Mouse (Mus musculus): Measurements from ENCODE around the gene Mfap4. TPM values are rescaled to one million over a fixed set of nuclear protein-coding genes. Genes with fewer than 3 reads are reported as not detected.

Gene Mfap4
- polyA plus RNA-seq, 1 experiment from 2014 or later, result 428 TPM

DNA sequence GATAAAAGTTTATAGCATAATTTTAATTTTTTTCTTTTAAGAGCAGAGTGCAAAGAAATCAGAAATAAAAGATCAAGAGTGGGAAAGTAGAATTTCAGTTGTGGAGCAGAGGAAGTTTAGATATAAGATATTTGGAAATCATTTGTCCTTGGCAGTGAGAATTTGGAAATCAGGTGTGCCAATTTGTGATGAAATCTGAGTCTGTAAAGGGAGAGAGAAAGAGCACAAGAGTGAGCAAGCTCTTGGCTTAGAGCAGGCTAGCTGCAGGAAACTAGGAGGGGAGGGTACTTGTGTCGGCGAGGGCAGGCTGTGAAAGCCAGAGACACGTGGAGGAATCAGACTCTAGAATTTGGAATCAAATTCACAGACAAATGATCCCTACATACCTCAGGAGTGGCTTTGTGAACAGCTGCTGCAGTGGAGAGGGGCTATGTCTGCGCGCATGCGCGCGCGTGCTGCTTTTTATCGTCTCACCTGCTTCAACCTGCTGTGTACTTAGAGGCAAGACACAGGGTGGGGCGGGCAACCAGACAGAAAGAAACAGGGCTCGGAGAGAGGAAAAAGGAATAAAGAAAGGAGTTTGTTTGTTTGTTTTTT, 8.3 kb upstream of the Mfap4 start:
- no peaks in the 10 kb centered on the region for H3K36me3 ChIP-seq (ENCODE audit: control insufficient read depth, insufficient read depth, low read length)
- H3K4me3 ChIP-seq (ENCODE audit: low read depth, low read length), result peak overlapping the region; percentile 6
- DNase-seq (ENCODE audit: low spot score), result peak; percentile 80
- 37% methylated on average over 12 of the region's 12 CpGs for WGBS
- peak overlapping the region; percentile 43 for H3K4me2 ChIP-seq (ENCODE audit: low read depth, low read length)
- peaks cover 17% of the 10 kb centered on the region for H3K4me1 ChIP-seq (ENCODE audit: control insufficient read depth, insufficient read depth, low read length)
- ATAC-seq (ENCODE audit: low read depth), result peak; percentile 87
- 0 out of 2 replicates have a peak overlapping the region, but pooled peaks have one; percentile 15 for H3K9ac ChIP-seq (ENCODE audit: low read depth, low read length)
- H3K27ac ChIP-seq (replicated peaks; ENCODE audit: low read depth, low read length), result peak overlapping the region; percentile 44; the same call in 1 of the 2 replicates
- H3K9me3 ChIP-seq (ENCODE audit: control insufficient read depth, low read length), result no peaks in the 10 kb centered on the region
- no peaks in the 10 kb centered on the region for H3K27me3 ChIP-seq (replicated peaks; ENCODE audit: control insufficient read depth, insufficient read depth, low read length)

DNA sequence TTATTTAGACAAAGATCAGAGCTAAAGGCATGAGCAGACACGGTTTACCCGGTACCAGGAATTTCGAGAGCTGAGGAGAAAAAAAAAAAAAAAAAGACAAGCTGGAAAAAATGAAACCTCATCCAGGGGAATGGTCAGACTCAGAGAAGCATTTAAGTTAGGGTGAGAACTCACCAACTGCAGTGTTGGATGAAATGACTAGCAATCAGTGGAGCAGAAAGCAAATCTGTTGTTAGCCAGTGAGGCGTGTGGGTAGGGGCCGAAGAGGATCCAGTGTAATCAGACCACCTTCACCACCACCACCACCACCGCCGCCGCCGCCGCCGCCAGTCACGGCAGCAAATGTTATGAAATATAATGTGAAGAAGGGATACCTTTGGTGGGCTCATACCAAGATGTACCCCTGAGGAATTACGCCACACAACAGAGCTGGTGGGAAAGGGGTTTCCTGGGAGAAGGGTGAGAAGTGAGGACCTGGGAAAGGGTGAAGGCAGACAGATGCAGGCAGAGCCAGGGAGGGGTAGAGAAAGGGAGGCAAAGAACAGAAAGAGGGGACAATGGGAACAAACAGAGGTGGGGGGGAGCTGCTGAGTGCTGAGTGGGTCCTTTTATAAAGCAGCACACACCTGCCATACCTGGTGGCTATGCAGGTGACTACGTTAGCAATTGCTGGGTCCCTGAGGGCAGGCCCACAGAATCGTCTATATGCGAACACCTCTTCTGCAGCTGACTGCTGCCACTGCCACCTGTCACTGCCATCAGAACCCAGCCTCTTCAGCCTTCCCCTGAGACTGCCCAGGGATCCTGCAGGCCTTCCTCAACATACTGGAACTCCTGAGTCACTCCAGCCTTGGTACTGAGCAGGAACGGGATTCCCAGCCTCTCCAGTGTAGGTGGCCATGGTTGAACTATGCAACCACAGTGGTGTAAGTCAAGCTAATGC, 7.4 kb upstream of the Mfap4 start:
- H3K4me2 ChIP-seq (ENCODE audit: low read depth, low read length), result peak overlapping the region; percentile 43
- H3K27ac ChIP-seq (replicated peaks; ENCODE audit: low read depth, low read length), result peak overlapping the region; percentile 44
- WGBS, result 56% methylated on average over 17 of the region's 17 CpGs
- peak; percentile 41 for DNase-seq (ENCODE audit: low spot score)
- H3K4me3 ChIP-seq (ENCODE audit: low read depth, low read length), result peak overlapping the region; percentile 6; the same call in 1 of the 2 replicates
- H3K27me3 ChIP-seq (replicated peaks; ENCODE audit: control insufficient read depth, insufficient read depth, low read length), result no peaks in the 10 kb centered on the region
- ATAC-seq (ENCODE audit: low read depth), result 0 out of 2 replicates have a peak, but pooled peaks have one; percentile 27
- 0 out of 2 replicates have a peak overlapping the region, but pooled peaks have one; percentile 15 for H3K9ac ChIP-seq (ENCODE audit: low read depth, low read length)
- H3K36me3 ChIP-seq (ENCODE audit: control insufficient read depth, insufficient read depth, low read length), result no peaks in the 10 kb centered on the region
- no peaks in the 10 kb centered on the region for H3K9me3 ChIP-seq (ENCODE audit: control insufficient read depth, low read length)
- H3K4me1 ChIP-seq (ENCODE audit: control insufficient read depth, insufficient read depth, low read length), result peaks cover 17% of the 10 kb centered on the region

DNA sequence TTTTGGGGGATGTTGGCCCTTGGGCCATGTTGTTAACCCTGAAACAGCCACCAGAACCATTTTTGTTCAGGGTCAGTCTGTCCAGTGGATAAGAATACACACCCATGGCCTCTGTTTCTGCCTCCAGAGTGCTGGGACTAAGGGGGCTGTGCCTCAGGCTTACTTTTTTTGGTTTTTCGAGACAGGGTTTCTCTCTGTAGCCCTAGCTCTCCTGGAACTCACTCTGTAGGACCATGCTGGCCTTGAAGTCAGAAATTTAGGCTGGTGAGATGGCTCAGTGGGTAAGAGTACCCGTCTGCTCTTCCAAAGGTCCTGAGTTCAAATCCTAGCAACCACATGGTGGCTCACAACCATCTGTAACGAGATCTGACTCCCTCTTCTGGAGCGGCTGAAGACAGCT, 6.4 kb upstream of the Mfap4 start:
- ATAC-seq (ENCODE audit: low read depth), result no peak
- 89% methylated on average over 4 of the region's 4 CpGs for WGBS
- H3K4me1 ChIP-seq (ENCODE audit: control insufficient read depth, insufficient read depth, low read length), result peaks cover 25% of the 10 kb centered on the region
- H3K36me3 ChIP-seq (ENCODE audit: control insufficient read depth, insufficient read depth, low read length), result no peaks in the 10 kb centered on the region
- H3K4me2 ChIP-seq (ENCODE audit: low read depth, low read length), result no peak overlapping the region
- H3K4me3 ChIP-seq (ENCODE audit: low read depth, low read length), result no peak overlapping the region
- H3K9me3 ChIP-seq (ENCODE audit: control insufficient read depth, low read length), result no peaks in the 10 kb centered on the region
- H3K27me3 ChIP-seq (replicated peaks; ENCODE audit: control insufficient read depth, insufficient read depth, low read length), result no peaks in the 10 kb centered on the region
- H3K9ac ChIP-seq (ENCODE audit: low read depth, low read length), result no peak overlapping the region
- H3K27ac ChIP-seq (replicated peaks; ENCODE audit: low read depth, low read length), result no peak overlapping the region
- no peak for DNase-seq (ENCODE audit: low spot score)

DNA sequence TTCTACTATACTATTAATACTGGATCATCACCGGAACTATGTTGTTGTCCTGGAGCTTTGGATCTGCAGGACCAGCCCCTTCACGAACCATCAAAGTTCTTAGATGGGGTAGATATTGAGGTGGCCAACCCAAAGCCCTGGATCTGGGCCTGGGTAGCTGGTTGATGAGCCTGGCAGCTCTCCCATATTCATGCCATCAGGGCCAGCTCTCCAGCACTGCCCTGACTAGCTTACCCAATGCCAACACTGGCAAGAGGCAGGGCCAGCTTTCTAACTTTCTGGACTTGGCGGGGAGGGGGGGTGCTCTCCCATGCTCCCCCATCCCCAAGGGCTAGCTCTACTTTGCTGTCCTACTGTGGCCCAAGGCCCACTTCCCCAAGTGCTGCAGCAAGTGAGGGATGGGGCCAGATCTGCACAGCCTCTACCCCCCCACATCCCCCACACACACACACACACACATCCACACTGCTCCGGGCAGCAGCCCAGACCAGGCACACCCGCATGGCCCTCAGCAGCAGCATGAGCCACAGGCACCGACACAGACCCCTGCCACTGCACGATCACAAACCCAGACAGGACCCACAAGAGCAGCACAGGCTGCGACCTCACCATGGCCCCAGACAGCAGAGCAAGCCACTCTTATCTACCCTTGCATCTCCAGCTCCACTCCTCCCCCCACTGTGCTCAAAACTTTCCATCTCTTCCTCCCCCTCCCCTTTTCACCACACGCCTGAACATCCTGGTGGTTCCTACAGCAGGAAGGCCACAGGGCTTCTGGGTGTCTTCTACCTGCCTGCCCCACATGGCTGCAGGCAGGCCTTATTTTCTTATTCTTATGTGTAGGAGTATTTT, 3.8 kb upstream of the Mfap4 start:
- Histone ChIP-seq H3K27me3 (replicated peaks; ENCODE audit: control insufficient read depth, insufficient read depth, low read length) (no peaks in the 10 kb centered on the region), H3K4me2 (ENCODE audit: low read depth, low read length) (no peak overlapping the region), H3K4me1 (ENCODE audit: control insufficient read depth, insufficient read depth, low read length) (peaks cover 46% of the 10 kb centered on the region), H3K9ac (ENCODE audit: low read depth, low read length) (no peak overlapping the region), H3K4me3 (ENCODE audit: low read depth, low read length) (no peak overlapping the region), H3K27ac (replicated peaks; ENCODE audit: low read depth, low read length) (peak overlapping the region; percentile 7; the same call in 1 of the 2 replicates), H3K36me3 (ENCODE audit: control insufficient read depth, insufficient read depth, low read length) (no peaks in the 10 kb centered on the region), H3K9me3 (ENCODE audit: control insufficient read depth, low read length) (no peaks in the 10 kb centered on the region)
- DNase-seq (ENCODE audit: low spot score), result no peak
- 59% methylated on average over 9 of the region's 9 CpGs for WGBS
- ATAC-seq (ENCODE audit: low read depth), result no peak

DNA sequence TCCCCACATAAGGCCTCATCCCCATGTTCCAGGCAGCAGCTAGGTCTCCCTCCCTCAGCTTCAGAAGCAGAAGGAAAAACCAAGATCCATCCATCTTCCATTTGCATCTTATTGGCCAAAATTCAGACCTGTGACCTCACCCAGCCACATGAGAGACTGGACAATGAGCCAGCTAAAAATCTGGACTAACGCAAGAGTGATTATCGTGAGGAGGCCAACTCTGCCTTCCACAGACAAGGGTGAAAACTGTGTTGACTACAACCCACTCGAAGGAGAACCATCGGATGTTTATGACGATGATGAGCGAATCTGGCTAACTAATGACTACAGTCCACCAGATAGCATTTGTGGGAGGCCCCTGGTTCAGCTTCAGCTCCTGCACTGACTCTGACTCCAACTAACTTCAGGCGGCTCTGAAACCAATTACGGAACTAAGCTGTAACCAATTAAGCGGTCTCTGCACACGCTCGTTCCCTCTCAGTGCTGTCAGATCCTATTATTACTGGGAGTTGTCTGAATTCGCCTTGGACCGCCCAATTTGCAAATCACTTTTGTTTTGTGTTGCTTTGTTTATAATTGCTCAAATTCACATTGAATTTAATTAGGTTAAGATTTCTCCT, 1.9 kb upstream of the Mfap4 start:
- peak; percentile 91 for DNase-seq (ENCODE audit: low spot score)
- peaks cover 54% of the 10 kb centered on the region for H3K4me1 ChIP-seq (ENCODE audit: control insufficient read depth, insufficient read depth, low read length)

DNA sequence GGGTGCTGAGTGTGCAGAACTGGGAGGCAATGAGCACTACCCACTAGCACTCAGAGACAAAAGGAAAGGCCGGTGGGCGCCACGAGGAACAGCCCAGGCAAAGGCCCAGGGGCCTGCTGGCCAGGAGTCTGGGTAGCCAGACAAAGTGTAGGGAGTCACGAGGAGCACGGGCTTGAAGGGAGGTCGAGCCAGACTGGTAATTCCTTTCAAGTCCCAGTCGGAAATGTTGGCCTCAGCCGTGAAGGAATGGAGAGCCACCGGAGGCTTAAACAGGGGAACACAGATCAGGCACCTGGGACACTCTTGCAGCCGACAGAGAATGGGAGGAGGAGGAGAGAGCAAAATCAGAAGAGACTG, 997 bp upstream of the Mfap4 start:
- WGBS, result 7% methylated on average over 10 of the region's 10 CpGs
- no peak for DNase-seq (ENCODE audit: low spot score)
- H3K4me2 ChIP-seq (ENCODE audit: low read depth, low read length), result peak overlapping the region; percentile 70
- H3K9ac ChIP-seq (ENCODE audit: low read depth, low read length), result peak overlapping the region; percentile 72
- peak overlapping the region; percentile 48; the same call in 1 of the 2 replicates for H3K4me3 ChIP-seq (ENCODE audit: low read depth, low read length)
- no peaks in the 10 kb centered on the region for H3K9me3 ChIP-seq (ENCODE audit: control insufficient read depth, low read length)
- peaks cover 19% of the 10 kb centered on the region for H3K36me3 ChIP-seq (ENCODE audit: control insufficient read depth, insufficient read depth, low read length)
- H3K4me1 ChIP-seq (ENCODE audit: control insufficient read depth, insufficient read depth, low read length), result peaks cover 54% of the 10 kb centered on the region
- H3K27me3 ChIP-seq (replicated peaks; ENCODE audit: control insufficient read depth, insufficient read depth, low read length), result no peaks in the 10 kb centered on the region
- ATAC-seq (ENCODE audit: low read depth), result no peak
- peak overlapping the region; percentile 94 for H3K27ac ChIP-seq (replicated peaks; ENCODE audit: low read depth, low read length)

More for the DNA sequence above, 1.9 kb upstream of the Mfap4 start:
- H3K4me2 ChIP-seq (ENCODE audit: low read depth, low read length), result peak overlapping the region; percentile 15
- H3K36me3 ChIP-seq (ENCODE audit: control insufficient read depth, insufficient read depth, low read length), result peaks cover 10% of the 10 kb centered on the region
- H3K4me3 ChIP-seq (ENCODE audit: low read depth, low read length), result no peak overlapping the region
- H3K27me3 ChIP-seq (replicated peaks; ENCODE audit: control insufficient read depth, insufficient read depth, low read length), result no peaks in the 10 kb centered on the region
- no peak for ATAC-seq (ENCODE audit: low read depth)
- H3K27ac ChIP-seq (replicated peaks; ENCODE audit: low read depth, low read length), result peak overlapping the region; percentile 94
- 0 out of 2 replicates have a peak overlapping the region, but pooled peaks have one; percentile 4 for H3K9ac ChIP-seq (ENCODE audit: low read depth, low read length)
- H3K9me3 ChIP-seq (ENCODE audit: control insufficient read depth, low read length), result no peaks in the 10 kb centered on the region
- 45% methylated on average over 13 of the region's 13 CpGs for WGBS

DNA sequence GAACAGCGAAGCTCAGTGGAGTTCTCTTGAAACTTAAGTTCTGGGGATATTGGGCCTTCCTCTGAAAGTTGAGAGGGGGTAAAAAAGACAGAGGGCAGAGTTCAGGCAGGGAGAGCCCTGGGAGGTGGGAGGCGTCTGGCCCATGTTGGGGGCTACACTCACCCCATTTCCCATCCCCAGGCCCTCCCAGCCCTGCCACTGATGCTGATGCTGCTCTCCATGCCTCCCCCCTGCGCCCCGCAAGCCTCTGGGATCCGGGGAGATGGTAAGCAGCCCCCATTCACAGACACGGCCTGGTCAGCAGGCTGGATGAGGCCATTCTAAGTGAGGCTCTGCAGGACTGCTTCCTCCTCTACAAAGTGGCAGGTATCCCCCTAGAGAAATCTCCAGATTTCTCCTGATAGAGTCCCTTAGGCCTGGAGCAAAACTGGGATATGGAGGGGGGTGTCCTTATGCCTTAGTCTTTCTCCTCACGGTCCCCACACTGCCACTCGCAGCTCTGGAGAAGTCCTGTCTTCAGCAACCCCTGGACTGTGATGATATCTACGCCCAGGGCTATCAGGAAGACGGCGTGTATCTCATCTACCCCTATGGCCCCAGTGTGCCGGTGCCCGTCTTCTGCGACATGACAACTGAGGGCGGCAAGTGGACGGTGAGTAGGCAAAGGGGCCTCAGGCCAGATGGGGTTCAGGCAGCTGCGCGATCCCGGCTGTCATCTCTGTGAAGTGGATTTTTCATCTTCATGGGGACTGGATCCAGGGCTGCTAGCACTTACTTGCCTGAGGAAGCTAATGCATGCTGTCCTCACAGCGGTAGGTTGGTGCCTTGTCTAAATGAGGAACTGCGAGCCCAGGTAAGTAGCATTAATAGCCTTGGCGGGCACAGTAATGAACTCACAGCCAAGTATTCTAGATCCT, 568 bp downstream of the Mfap4 start:
- Histone ChIP-seq H3K27ac (replicated peaks; ENCODE audit: low read depth, low read length) (peak overlapping the region; percentile 94), H3K9ac (ENCODE audit: low read depth, low read length) (peak overlapping the region; percentile 72), H3K36me3 (ENCODE audit: control insufficient read depth, insufficient read depth, low read length) (peaks cover 34% of the 10 kb centered on the region), H3K9me3 (ENCODE audit: control insufficient read depth, low read length) (no peaks in the 10 kb centered on the region), H3K4me3 (ENCODE audit: low read depth, low read length) (peak overlapping the region; percentile 48), H3K27me3 (replicated peaks; ENCODE audit: control insufficient read depth, insufficient read depth, low read length) (no peaks in the 10 kb centered on the region), H3K4me2 (ENCODE audit: low read depth, low read length) (peak overlapping the region; percentile 70), H3K4me1 (ENCODE audit: control insufficient read depth, insufficient read depth, low read length) (peaks cover 54% of the 10 kb centered on the region)
- DNase-seq (ENCODE audit: low spot score) (no peak), ATAC-seq (ENCODE audit: low read depth) (no peak)
- WGBS, result 25% methylated on average over 21 of the region's 22 CpGs
